12 mouse cellular contexts compared by ENCODE assay signal in genomic region chr7:144627606-144628333, GRCm38 (mm10). TPM values are rescaled to one million over a fixed set of nuclear protein-coding genes. Genes with fewer than 3 reads are reported as not detected.
A peak's percentile ranks its signal among the peaks of the same experiment; 100 is the strongest.
DNase-seq lines count a peak whose midpoint lies in the region; ATAC-seq and TF ChIP-seq lines count a peak whose summit lies in the region.
"Had no signal": no experiment of that assay in that cellular context is flagged by ENCODE, and none has a peak within 500 bp of the region (broad histone marks: within the 10 kb centered on the region; RNA-seq: fewer than 3 reads in every experiment).

No protein-coding gene starts in this region.

- no peak for TF ChIP-seq CTCF in ES-Bruce4 (IDR thresholded peaks at IDR 0.05; ENCODE audit: low read depth, low read length)

- H3K4me3 ChIP-seq in ES-Bruce4 (ENCODE audit: low read depth, low read length): no peak overlapping the region
- H3K4me3 ChIP-seq in embryonic facial prominence, embryonic 11.5 days (ENCODE audit: low read depth, low read length): no peak overlapping the region
- H3K4me3 ChIP-seq in hindbrain, embryonic 11.5 days (ENCODE audit: low read depth, low read length): no peak overlapping the region
- no peak overlapping the region for H3K4me3 ChIP-seq in midbrain, embryonic 16.5 days (ENCODE audit: low read depth, low read length)
- no peak overlapping the region for H3K4me3 ChIP-seq in liver, embryonic 11.5 days (ENCODE audit: low read depth, low read length)
- H3K4me3 ChIP-seq: liver, embryonic 15.5 days; stomach, embryonic 15.5 days had no signal

- no peak for TF ChIP-seq POLR2A in ES-Bruce4 (IDR thresholded peaks at IDR 0.05; ENCODE audit: insufficient read depth, low read length)

- 0 out of 2 replicates have a peak overlapping the region, but pooled peaks have one; percentile 28 for H3K27ac ChIP-seq in ES-Bruce4 (ENCODE audit: insufficient read depth, low read length)
- H3K27ac ChIP-seq in embryonic facial prominence, embryonic 11.5 days (replicated peaks; ENCODE audit: low read depth, low read length): 0 out of 2 replicates have a peak overlapping the region, but pooled peaks have one; percentile 52
- H3K27ac ChIP-seq in hindbrain, embryonic 11.5 days (ENCODE audit: low read depth, low read length): peak overlapping the region; percentile 78
- peak overlapping the region; percentile 76 for H3K27ac ChIP-seq in midbrain, embryonic 16.5 days (ENCODE audit: low read length)
- H3K27ac ChIP-seq in liver, embryonic 11.5 days (ENCODE audit: low read depth, low read length): no peak overlapping the region
- H3K27ac ChIP-seq: liver, embryonic 15.5 days had no signal

- no peaks in the 10 kb centered on the region for H3K36me3 ChIP-seq in ES-Bruce4 (ENCODE audit: control insufficient read depth, insufficient read depth, low read length, poor library complexity, severe bottlenecking)
- no peaks in the 10 kb centered on the region for H3K36me3 ChIP-seq in embryonic facial prominence, embryonic 11.5 days (replicated peaks; ENCODE audit: control insufficient read depth, insufficient read depth, low read depth, low read length)
- no peaks in the 10 kb centered on the region for H3K36me3 ChIP-seq in hindbrain, embryonic 11.5 days (ENCODE audit: control insufficient read depth, insufficient read depth, low read length)
- no peaks in the 10 kb centered on the region for H3K36me3 ChIP-seq in midbrain, embryonic 16.5 days (ENCODE audit: control insufficient read depth, insufficient read depth, low read length)
- H3K36me3 ChIP-seq in liver, embryonic 11.5 days (ENCODE audit: control insufficient read depth, insufficient read depth, low read length): no peaks in the 10 kb centered on the region
- H3K36me3 ChIP-seq: liver, embryonic 15.5 days had no signal

- peaks cover 4% of the 10 kb centered on the region for H3K4me1 ChIP-seq in ES-Bruce4 (ENCODE audit: control insufficient read depth, insufficient read depth, low read length)
- no peaks in the 10 kb centered on the region for H3K4me1 ChIP-seq in embryonic facial prominence, embryonic 11.5 days (ENCODE audit: control insufficient read depth, insufficient read depth, low read length)
- peaks cover 7% of the 10 kb centered on the region for H3K4me1 ChIP-seq in hindbrain, embryonic 11.5 days (replicated peaks; ENCODE audit: control insufficient read depth, insufficient read depth, low read length)
- H3K4me1 ChIP-seq in midbrain, embryonic 16.5 days (ENCODE audit: control insufficient read depth, insufficient read depth, low read length): peaks cover 8% of the 10 kb centered on the region; the same call in 1 of the 2 replicates
- H3K4me1 ChIP-seq in liver, embryonic 11.5 days (replicated peaks; ENCODE audit: control insufficient read depth, insufficient read depth, low read length): no peaks in the 10 kb centered on the region
- H3K4me1 ChIP-seq: liver, embryonic 15.5 days had no signal

- H3K9me3 ChIP-seq in ES-Bruce4 (replicated peaks; ENCODE audit: control insufficient read depth, insufficient read depth, low read length, poor library complexity, severe bottlenecking): no peaks in the 10 kb centered on the region
- no peaks in the 10 kb centered on the region for H3K9me3 ChIP-seq in embryonic facial prominence, embryonic 11.5 days (replicated peaks; ENCODE audit: control insufficient read depth, low read length)
- no peaks in the 10 kb centered on the region for H3K9me3 ChIP-seq in hindbrain, embryonic 11.5 days (ENCODE audit: control insufficient read depth, low read length)
- no peaks in the 10 kb centered on the region for H3K9me3 ChIP-seq in midbrain, embryonic 16.5 days (replicated peaks; ENCODE audit: control insufficient read depth, low read length, poor library complexity, severe bottlenecking)
- no peaks in the 10 kb centered on the region for H3K9me3 ChIP-seq in liver, embryonic 11.5 days (ENCODE audit: control insufficient read depth, low read length)
- H3K9me3 ChIP-seq: liver, embryonic 15.5 days; stomach, embryonic 15.5 days had no signal

- no peak overlapping the region for H3K9ac ChIP-seq in ES-Bruce4 (ENCODE audit: low read depth, poor library complexity, severe bottlenecking)
- H3K9ac ChIP-seq in embryonic facial prominence, embryonic 11.5 days (replicated peaks; ENCODE audit: low read length): no peak overlapping the region
- H3K9ac ChIP-seq in hindbrain, embryonic 11.5 days (ENCODE audit: low read depth, low read length): no peak overlapping the region
- H3K9ac ChIP-seq in midbrain, embryonic 16.5 days (ENCODE audit: low read depth, low read length): no peak overlapping the region
- no peak overlapping the region for H3K9ac ChIP-seq in liver, embryonic 11.5 days (ENCODE audit: low read depth, low read length)
- H3K9ac ChIP-seq: liver, embryonic 15.5 days; stomach, embryonic 15.5 days had no signal

- no peaks in the 10 kb centered on the region for H3K27me3 ChIP-seq in ES-Bruce4 (ENCODE audit: control insufficient read depth, insufficient read depth, low read length, poor library complexity, severe bottlenecking)
- no peaks in the 10 kb centered on the region for H3K27me3 ChIP-seq in embryonic facial prominence, embryonic 11.5 days (ENCODE audit: control insufficient read depth, insufficient read depth, low read length)
- peaks cover 5% of the 10 kb centered on the region for H3K27me3 ChIP-seq in hindbrain, embryonic 11.5 days (ENCODE audit: control insufficient read depth, insufficient read depth, low read length)
- H3K27me3 ChIP-seq in midbrain, embryonic 16.5 days (ENCODE audit: control insufficient read depth, insufficient read depth, low read depth, low read length): no peaks in the 10 kb centered on the region
- H3K27me3 ChIP-seq in liver, embryonic 11.5 days (replicated peaks; ENCODE audit: control insufficient read depth, insufficient read depth, low read length): peaks cover 4% of the 10 kb centered on the region; the same call in 1 of the 2 replicates
- H3K27me3 ChIP-seq: stomach, embryonic 15.5 days had no signal

- no peak overlapping the region for H3K4me2 ChIP-seq in embryonic facial prominence, embryonic 11.5 days (ENCODE audit: low read depth, low read length)
- no peak overlapping the region for H3K4me2 ChIP-seq in hindbrain, embryonic 11.5 days (replicated peaks; ENCODE audit: low read depth, low read length)
- H3K4me2 ChIP-seq in midbrain, embryonic 16.5 days (ENCODE audit: low read length): no peak overlapping the region
- no peak overlapping the region for H3K4me2 ChIP-seq in liver, embryonic 11.5 days
- H3K4me2 ChIP-seq: liver, embryonic 15.5 days; stomach, embryonic 15.5 days had no signal

- no peak for DNase-seq in embryonic facial prominence, embryonic 11.5 days (ENCODE audit: low spot score)
- DNase-seq in hindbrain, embryonic 11.5 days (ENCODE audit: low spot score): peak; percentile 53
- DNase-seq in adrenal gland, postnatal 10 days: no peak
- no peak for DNase-seq in adipocyte (ENCODE audit: low spot score)
- DNase-seq in liver, embryonic 11.5 days (ENCODE audit: low spot score): no peak
- DNase-seq in heart, adult 9 months (ENCODE audit: low spot score in 2 of 2): no peak
- DNase-seq: gastrocnemius, postnatal 36 days; heart, postnatal 10 days had no signal

- no peak for TF ChIP-seq EP300 in ES-Bruce4 (IDR thresholded peaks at IDR 0.05; ENCODE audit: insufficient read depth, low read depth, low read length)

- ATAC-seq in embryonic facial prominence, embryonic 11.5 days (replicated peaks; ENCODE audit: insufficient number of reproducible peaks, low FRiP score, low TSS enrichment, low read depth): no peak; the same call in none of the 2 replicates
- ATAC-seq in hindbrain, embryonic 11.5 days (ENCODE audit: low FRiP score): peak; percentile 64
- ATAC-seq in midbrain, embryonic 16.5 days: peak; percentile 78
- ATAC-seq in liver, embryonic 11.5 days (replicated peaks; ENCODE audit: low FRiP score): no peak

- WGBS in embryonic facial prominence, embryonic 11.5 days: 11% methylated on average over 13 of the region's 13 CpGs
- WGBS in hindbrain, embryonic 11.5 days: 15% methylated on average over 13 of the region's 13 CpGs
- 8% methylated on average over 13 of the region's 13 CpGs for WGBS in midbrain, embryonic 16.5 days
- WGBS in liver, embryonic 11.5 days: 50% methylated on average over 13 of the region's 13 CpGs

RNA-seq across cellular contexts. Expression of gene Fadd, which starts 45.5 kb away (rescaled TPM):
- 2.5 and 2.9 TPM in 2 replicates for polyA plus RNA-seq in ES-Bruce4 (2011; ENCODE audit: insufficient read depth, insufficient read length, low read depth, missing spikeins)
- 10.6 and 11.2 TPM in 2 replicates for polyA plus RNA-seq in embryonic facial prominence, embryonic 11.5 days (2014; fragmentation: Nextera tagmentation; extraction: Ambion mirVana)
- polyA plus RNA-seq in hindbrain, embryonic 11.5 days (2014; fragmentation: Nextera tagmentation; extraction: Ambion mirVana): 8.3 and 8.6 TPM in 2 replicates
- 4.0 and 4.5 TPM in 2 replicates for polyA plus RNA-seq in midbrain, embryonic 16.5 days (2015; fragmentation: Nextera tagmentation; extraction: Ambion mirVana)
- 10 to 100 TPM; 10.1 to 11.1 TPM for total RNA-seq in adrenal gland, postnatal 10 days (2021)
- 11.7 and 12.5 TPM in 2 replicates for polyA plus RNA-seq in liver, embryonic 11.5 days (2014; fragmentation: Nextera tagmentation; extraction: Ambion mirVana)

Comparison
In these comparisons a context has a peak if more than half of its experiments do, and no peak if none do; other contexts are left out.
1. ATAC-seq: peak in hindbrain, embryonic 11.5 days (single experiment) and midbrain, embryonic 16.5 days (single experiment); none in embryonic facial prominence, embryonic 11.5 days (single experiment) and liver, embryonic 11.5 days (single experiment).